Mouse (Mus musculus) gastrocnemius, postnatal 10 days (tissue): Measurements from ENCODE around the gene Sumo2. TPM values are rescaled to one million over a fixed set of nuclear protein-coding genes. Genes with fewer than 3 reads are reported as not detected.
A peak's percentile ranks its signal among the peaks of the same experiment; 100 is the strongest.
"Not testable (repeated sequence)": the region's sequence is repeated elsewhere in the genome, so short reads cannot be mapped to it uniquely, and the experiment has no call there.

Source experiments
- DNase-seq: peaks from one replicate; pipeline ENCODE4 v3.0.0; 2021; ENCODE audit warnings: mixed read lengths
- total RNA-seq, 2 experiments: library from RNA; stranded (reverse); gene quantifications; 2 replicates each; pipeline ENCODE4 v1.2.3; 2021

Gene Sumo2
- total RNA-seq, 2 experiments from 2014 or later: 182 to 195 TPM

- peak; percentile 82 for DNase-seq
Measured at GRCm38 (mm10) chr11:115483726-115484125, 52.4 kb downstream of the Sumo2 start.

GRCm38 (mm10) chr11:115483278-115483677 is 52.8 kb downstream of the Sumo2 start:
- no peak for DNase-seq

- DNase-seq: no peak
Measured at GRCm38 (mm10) chr11:115481553-115482259, 54.4 kb downstream of the Sumo2 start.

GRCm38 (mm10) chr11:115478296-115478938 is 57.7 kb downstream of the Sumo2 start:
- no peak for DNase-seq

GRCm38 (mm10) chr11:115477388-115477787 is 58.7 kb downstream of the Sumo2 start:
- not testable (repeated sequence) for DNase-seq

- not testable (repeated sequence) for DNase-seq
Measured at GRCm38 (mm10) chr11:115476630-115477029, 59.4 kb downstream of the Sumo2 start.

- no peak for DNase-seq
Measured at GRCm38 (mm10) chr11:115475758-115476237, 60.3 kb downstream of the Sumo2 start.

- DNase-seq: peak; percentile 93
Measured at GRCm38 (mm10) chr11:115475025-115475757, 60.9 kb downstream of the Sumo2 start, which contains the start of gene Armc7. TSS of gene Armc7 (plus strand) at chr11:115475667.

- peak; percentile 92 for DNase-seq
Measured at GRCm38 (mm10) chr11:115473626-115474275, 62.3 kb downstream of the Sumo2 start.

Other genes starting within 250 kb of the Sumo2 start
- 1 to 10 TPM in 1 of 2 experiments, under 1 TPM in 1; 0.86 to 1.1 TPM for gene Fads6, start 238.6 kb downstream of the Sumo2 start, total RNA-seq
- not detected for gene Otop2, start 229.1 kb downstream of the Sumo2 start, total RNA-seq
- under 1 TPM; 0.09 to 0.16 TPM for gene Ush1g, start 214.2 kb downstream of the Sumo2 start, total RNA-seq
- gene Otop3, start 201.5 kb downstream of the Sumo2 start, total RNA-seq: not detected
- 1 to 10 TPM; 5.7 to 6.1 TPM for gene Hid1, start 168.5 kb downstream of the Sumo2 start, total RNA-seq
- 10 to 100 TPM in 1 of 2 experiments, 1 to 10 TPM in 1; 9.8 to 17.0 TPM for gene Cdr2l, start 154.4 kb downstream of the Sumo2 start, total RNA-seq
- 100 to 1,000 TPM in 1 of 2 experiments, 10 to 100 TPM in 1; 89.1 to 100 TPM for gene Mrpl58, start 132.5 kb downstream of the Sumo2 start, total RNA-seq
- 1,000 to 10,000 TPM; 1,026 to 1,088 TPM for gene Atp5h, start 116.3 kb downstream of the Sumo2 start, total RNA-seq
- 10 to 100 TPM; 16.2 to 19.4 TPM for gene Kctd2, start 116.1 kb downstream of the Sumo2 start, total RNA-seq
- gene Trim80, start 95.7 kb downstream of the Sumo2 start, total RNA-seq: not detected
- not detected for gene Slc16a5, start 73.8 kb downstream of the Sumo2 start, total RNA-seq
- gene Armc7, start 60.6 kb downstream of the Sumo2 start, total RNA-seq: 1 to 10 TPM; 1.2 to 2.4 TPM
- 10 to 100 TPM; 17.3 to 19.0 TPM for gene Nt5c, start 44.4 kb downstream of the Sumo2 start, total RNA-seq
- gene Jpt1, start 21.9 kb downstream of the Sumo2 start, total RNA-seq: 100 to 1,000 TPM; 132 to 134 TPM
- gene Nup85, start 28.2 kb upstream of the Sumo2 start, total RNA-seq: 10 to 100 TPM; 23.5 to 33.2 TPM
- gene Mrps7, start 67.6 kb upstream of the Sumo2 start, total RNA-seq: 10 to 100 TPM; 61.1 to 71.6 TPM
- gene Gga3, start 67.8 kb upstream of the Sumo2 start, total RNA-seq: 10 to 100 TPM in 1 of 2 experiments, 1 to 10 TPM in 1; 9.3 to 21.6 TPM
- gene Mif4gd, start 76.7 kb upstream of the Sumo2 start, total RNA-seq: 10 to 100 TPM; 38.3 to 38.7 TPM
- gene Slc25a19, start 92.0 kb upstream of the Sumo2 start, total RNA-seq: 10 to 100 TPM; 39.7 to 40.0 TPM
- gene Grb2, start 172.3 kb upstream of the Sumo2 start, total RNA-seq: 10 to 100 TPM; 93.7 to 95.9 TPM
- gene Tmem94, start 229.2 kb upstream of the Sumo2 start, total RNA-seq: 10 to 100 TPM; 55.6 to 60.0 TPM